Mouse (Mus musculus) cerebellum, adult 2 months (tissue): ENCODE data around the gene Smyd3. TPM values are rescaled to one million over a fixed set of nuclear protein-coding genes. Genes with fewer than 3 reads are reported as not detected.

ENCODE experiments used
- DNase-seq, 2 experiments: peaks; one replicate each; pipeline ENCODE4 v3.0.0; 2021
- H3K27ac ChIP-seq: fragments of 200-500 bp; 2 replicates; pipeline ENCODE4 v1.5.1; 2012; ENCODE audit warnings: low read length, control low read depth, inconsistent platforms; ENCODE audit not compliant: insufficient read depth
- H3K27me3 ChIP-seq: fragments of 200-500 bp; 2 replicates; pipeline ENCODE4 v1.6.1; 2012; ENCODE audit warnings: inconsistent platforms, mild to moderate bottlenecking, low read length, moderate library complexity; ENCODE audit not compliant: control insufficient read depth, insufficient read depth
- H3K4me1 ChIP-seq: fragments of 200-500 bp; 2 replicates; pipeline ENCODE4 v1.6.1; 2011; ENCODE audit warnings: low read length; ENCODE audit not compliant: control insufficient read depth, insufficient read depth
- H3K4me3 ChIP-seq: fragments of 200-500 bp; replicated peaks from 2 replicates; pipeline ENCODE3; 2011; ENCODE audit warnings: mild to moderate bottlenecking, low read depth, low read length, control low read depth; ENCODE audit not compliant: insufficient read depth
- CTCF ChIP-seq: fragments of 200-500 bp; IDR thresholded peaks from 2 replicates; pipeline ENCODE4 v1.5.1; 2011; ENCODE audit warnings: low read depth, mild to moderate bottlenecking, control low read depth, low read length, moderate library complexity, borderline replicate concordance; ENCODE audit not compliant: insufficient read depth
- POLR2A ChIP-seq: fragments of 200-500 bp; IDR thresholded peaks from 2 replicates; pipeline ENCODE4 v1.6.1; 2011; ENCODE audit warnings: low read length, control low read depth, borderline replicate concordance; ENCODE audit not compliant: insufficient read depth
- WGBS: fragments of 180-500 bp; shearing (Covaris S2); methylation state at CpG from one replicate; pipeline ENCODE4 v1.1.7; 2018; 5-methylcytosine and 5-hydroxymethylcytosine counted together
- polyA plus RNA-seq: library from polyadenylated mRNA; depleted of rRNA; stranded (reverse); fragments of >200 nt; gene quantifications from 2 replicates; pipeline ENCODE4 v1.2.3, GENCODE M21; 2012

The Smyd3 gene
- polyA plus RNA-seq, 1 experiment = 17.3 TPM

- TF ChIP-seq CTCF = no peak
- no peak for TF ChIP-seq POLR2A
- WGBS = 84% methylated on average over 8 of the region's 8 CpGs
- Histone ChIP-seq H3K27me3 (no peaks in the 10 kb centered on the region), H3K4me3 (no peak overlapping the region), H3K27ac (no peak overlapping the region), H3K4me1 (no peaks in the 10 kb centered on the region)
- DNase-seq = no peak
These were observed 49.9 kb downstream of the Smyd3 start for GRCm38 (mm10) chr1:179467970-179468369.

- TF ChIP-seq CTCF = no peak
- no peak for TF ChIP-seq POLR2A
- no peaks in the 10 kb centered on the region for H3K27me3 ChIP-seq
- no peaks in the 10 kb centered on the region for H3K4me1 ChIP-seq
- no peak for DNase-seq
- H3K27ac ChIP-seq = no peak overlapping the region
- 92% methylated on average over 5 of the region's 5 CpGs for WGBS
- no peak overlapping the region for H3K4me3 ChIP-seq
These were observed 55.5 kb downstream of the Smyd3 start for GRCm38 (mm10) chr1:179462376-179462775.

DNA sequence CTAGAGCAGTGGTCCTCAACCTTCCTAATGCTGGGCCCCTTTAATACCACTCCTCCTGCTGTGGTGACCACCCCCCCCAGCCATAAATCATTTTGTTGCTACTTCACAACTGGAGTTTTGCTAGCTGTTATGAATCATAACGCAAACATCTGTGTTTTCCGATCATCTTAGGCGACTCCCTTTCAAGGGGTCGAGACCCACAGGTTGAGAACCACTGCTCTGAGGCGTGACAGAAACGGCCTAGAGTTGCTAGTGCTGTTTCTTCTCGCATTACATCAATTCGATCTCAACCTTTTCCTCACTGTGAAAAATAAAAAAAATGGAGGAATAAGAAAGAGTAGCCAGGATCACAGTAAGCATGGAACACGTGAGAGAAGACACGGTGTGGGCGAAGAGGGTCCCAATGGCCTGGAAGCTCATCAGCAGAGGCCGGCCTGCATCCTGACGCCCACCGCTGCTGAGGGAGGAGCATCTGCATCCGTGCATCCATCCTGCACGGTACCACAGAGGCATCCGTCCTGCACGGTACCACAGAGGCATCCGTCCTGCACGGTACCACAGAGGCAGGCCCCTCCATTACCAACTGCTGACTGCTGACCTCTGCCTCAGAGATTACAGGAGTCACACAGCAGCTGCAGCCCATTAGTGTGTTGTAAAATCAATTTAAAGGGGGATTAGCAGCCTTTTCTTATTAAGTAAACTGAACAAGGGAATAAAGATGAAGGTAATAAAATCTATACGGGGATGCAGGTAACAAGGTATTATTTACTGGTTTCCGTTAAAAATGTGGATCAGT, 56.6 kb downstream of the Smyd3 start:
- no peaks in the 10 kb centered on the region for H3K4me1 ChIP-seq
- 92% methylated on average over 22 of the region's 22 CpGs for WGBS
- H3K4me3 ChIP-seq = no peak overlapping the region
- no peak for DNase-seq
- no peaks in the 10 kb centered on the region for H3K27me3 ChIP-seq
- TF ChIP-seq POLR2A (no peak), CTCF (no peak)
- no peak overlapping the region for H3K27ac ChIP-seq

GRCm38 (mm10) chr1:179458987-179459368, 58.9 kb downstream of the Smyd3 start:
- 57% methylated on average over 10 of the region's 10 CpGs for WGBS
- Histone ChIP-seq H3K27me3 (no peaks in the 10 kb centered on the region), H3K4me1 (no peaks in the 10 kb centered on the region), H3K27ac (no peak overlapping the region), H3K4me3 (no peak overlapping the region)
- no peak for DNase-seq
- TF ChIP-seq CTCF (no peak), POLR2A (no peak)

DNA sequence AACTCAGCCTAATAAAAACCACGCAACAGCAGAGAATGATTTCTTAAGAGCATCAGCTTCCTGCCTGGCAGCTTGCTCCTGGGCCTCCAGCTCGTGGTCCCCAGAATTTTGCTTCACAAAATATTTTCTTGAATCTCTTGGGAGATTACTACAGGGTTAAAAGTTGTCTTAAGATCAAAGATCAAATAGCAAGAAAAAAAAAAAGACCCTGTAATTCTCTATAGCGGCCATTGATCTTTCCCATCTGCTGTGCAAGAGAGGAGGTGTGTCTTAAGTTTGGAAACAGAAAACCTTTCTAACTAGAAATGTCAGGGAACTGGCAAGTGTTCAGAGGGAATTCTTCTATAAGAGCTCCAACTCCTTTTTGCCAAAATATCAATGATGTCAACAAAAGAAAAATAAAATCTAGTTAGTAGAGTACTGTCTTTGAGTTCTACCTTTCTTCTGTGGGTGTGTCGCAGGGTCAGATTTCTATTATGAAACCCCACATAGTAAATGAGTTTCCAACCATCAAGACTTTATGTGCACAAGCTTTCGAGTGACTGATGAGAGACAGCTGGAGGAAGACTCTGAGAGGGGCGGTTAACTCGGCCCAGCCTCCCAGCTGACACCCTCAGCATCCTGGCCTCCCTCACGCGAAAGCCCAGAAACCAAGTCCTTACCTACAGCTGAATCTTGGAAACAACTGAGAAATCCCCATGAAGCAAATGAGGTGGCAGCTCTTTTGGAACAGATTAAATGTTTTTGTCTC, 59.4 kb downstream of the Smyd3 start:
- 60% methylated on average over 9 of the region's 9 CpGs for WGBS
- no peak for TF ChIP-seq CTCF
- no peak for TF ChIP-seq POLR2A
- H3K27me3 ChIP-seq = no peaks in the 10 kb centered on the region

DNA sequence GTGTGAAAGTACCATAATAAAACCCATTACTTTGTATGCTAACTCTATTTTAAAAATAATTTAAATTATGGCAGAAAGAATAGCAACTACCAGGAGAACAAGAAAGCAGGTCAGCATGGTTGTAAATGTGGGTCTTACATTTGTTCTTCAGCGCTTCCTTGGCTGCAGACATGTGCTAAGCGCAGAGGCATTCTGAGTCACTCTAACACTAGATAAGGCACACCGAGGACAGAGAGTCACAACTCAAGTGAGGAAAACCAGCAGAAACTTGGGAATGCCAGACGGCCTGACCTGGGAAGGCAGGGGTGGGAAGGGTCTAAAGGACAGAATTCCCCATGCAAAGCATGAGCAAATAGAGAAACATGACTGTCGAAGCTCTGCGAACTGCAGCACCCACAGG, 63.2 kb downstream of the Smyd3 start:
- DNase-seq = no peak
- Histone ChIP-seq H3K4me1 (no peaks in the 10 kb centered on the region), H3K27me3 (no peaks in the 10 kb centered on the region), H3K27ac (no peak overlapping the region), H3K4me3 (no peak overlapping the region)
- 87% methylated on average over 6 of the region's 6 CpGs for WGBS
- TF ChIP-seq POLR2A (no peak), CTCF (no peak)

More for the DNA sequence above, 59.4 kb downstream of the Smyd3 start:
- Histone ChIP-seq H3K4me1 (no peaks in the 10 kb centered on the region), H3K27ac (no peak overlapping the region), H3K4me3 (no peak overlapping the region)
- DNase-seq = no peak

GRCm38 (mm10) chr1:179451211-179451610, 66.6 kb downstream of the Smyd3 start:
- DNase-seq = no peak
- Histone ChIP-seq H3K27me3 (no peaks in the 10 kb centered on the region), H3K4me3 (no peak overlapping the region), H3K27ac (no peak overlapping the region), H3K4me1 (peaks cover 3% of the 10 kb centered on the region; the same call in 1 of the 2 replicates)
- 97% methylated on average over 2 of the region's 2 CpGs for WGBS
- peak; percentile 30; the same call in 1 of the 2 replicates for TF ChIP-seq CTCF
- no peak for TF ChIP-seq POLR2A

- WGBS = 18% methylated on average over 2 of the region's 2 CpGs
- H3K27me3 ChIP-seq = no peaks in the 10 kb centered on the region
- TF ChIP-seq CTCF (no peak), POLR2A (no peak)
- H3K4me1 ChIP-seq = peaks cover 3% of the 10 kb centered on the region; the same call in 1 of the 2 replicates
- no peak for DNase-seq
- H3K4me3 ChIP-seq = no peak overlapping the region
- no peak overlapping the region for H3K27ac ChIP-seq
These were observed 71.0 kb downstream of the Smyd3 start for GRCm38 (mm10) chr1:179446845-179447212.
